Mouse (Mus musculus): ENCODE measurements around the gene 4930402H24Rik. TPM values are rescaled to one million over a fixed set of nuclear protein-coding genes. Genes with fewer than 3 reads are reported as not detected.
A peak's percentile ranks its signal among the peaks of the same experiment; 100 is the strongest.

The 4930402H24Rik gene
- polyA plus RNA-seq, 1 experiment from 2014 or later: 25.9 TPM

DNA sequence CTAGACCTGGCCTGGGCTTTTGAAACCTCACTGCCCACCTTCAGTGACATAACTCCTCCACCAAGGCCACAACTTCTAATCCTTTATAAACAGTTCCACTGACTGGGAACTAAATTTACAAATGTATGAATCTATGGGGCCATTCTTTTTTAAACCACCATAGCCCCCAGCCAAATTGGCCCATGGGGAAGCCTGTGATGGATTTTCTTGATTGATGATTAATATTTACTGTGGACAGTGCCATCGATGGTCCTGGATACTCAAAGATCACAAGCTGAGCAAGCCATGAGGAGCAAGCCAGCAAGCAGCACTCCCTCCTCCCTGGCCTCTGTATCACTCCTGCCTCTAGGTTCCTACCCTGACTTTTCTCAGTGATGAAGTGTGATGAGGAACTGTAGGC lies 11.5 kb upstream of the 4930402H24Rik start:
- WGBS: 77% methylated on average over 1 of the region's 1 CpGs
- ATAC-seq: no peak
- Histone ChIP-seq H3K36me3 (ENCODE audit: control insufficient read depth, insufficient read depth, low read length) (no peaks in the 10 kb centered on the region), H3K4me1 (ENCODE audit: control insufficient read depth, insufficient read depth, low read length) (no peaks in the 10 kb centered on the region), H3K9me3 (ENCODE audit: control insufficient read depth, low read length) (no peaks in the 10 kb centered on the region), H3K9ac (ENCODE audit: low read depth, low read length) (no peak overlapping the region), H3K4me2 (ENCODE audit: low read depth, low read length) (no peak overlapping the region), H3K27me3 (replicated peaks; ENCODE audit: control insufficient read depth, insufficient read depth, low read length) (no peaks in the 10 kb centered on the region), H3K27ac (ENCODE audit: low read length) (no peak overlapping the region), H3K4me3 (ENCODE audit: low read length) (no peak overlapping the region)

DNA sequence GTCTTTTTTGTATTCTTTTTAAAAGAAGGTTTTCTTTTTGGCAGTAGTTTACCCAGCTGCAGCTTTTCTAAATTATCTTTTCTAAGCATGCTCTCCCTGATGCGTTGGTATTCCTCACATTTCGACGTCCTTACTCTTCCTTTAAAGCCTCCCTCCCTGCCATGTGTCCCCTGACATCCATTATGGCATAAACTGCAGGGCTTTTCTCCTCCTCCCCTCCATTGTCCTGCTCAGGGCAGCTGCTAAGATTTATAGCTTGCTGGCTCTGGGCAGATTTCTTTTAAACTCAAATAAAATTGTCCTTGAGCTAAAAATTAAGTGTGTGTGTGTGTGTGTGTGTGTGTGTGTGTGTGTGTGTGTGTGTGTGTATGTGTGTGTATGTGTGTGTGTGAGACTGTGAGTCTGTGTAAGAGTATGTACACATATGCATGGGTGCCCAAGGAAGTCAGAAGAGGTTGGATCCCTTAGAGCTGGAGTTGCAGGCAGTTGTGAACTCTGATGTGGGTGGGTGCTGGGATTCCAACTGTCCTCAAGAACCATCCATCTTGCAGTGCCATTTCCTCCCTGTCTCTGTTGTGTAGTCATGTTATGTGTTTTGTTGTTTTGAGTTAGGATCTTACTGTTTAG lies 10.4 kb upstream of the 4930402H24Rik start:
- WGBS: 35% methylated on average over 3 of the region's 3 CpGs
- Histone ChIP-seq H3K9ac (ENCODE audit: low read depth, low read length) (no peak overlapping the region), H3K4me3 (ENCODE audit: low read length) (no peak overlapping the region), H3K9me3 (ENCODE audit: control insufficient read depth, low read length) (no peaks in the 10 kb centered on the region), H3K27ac (ENCODE audit: low read length) (no peak overlapping the region), H3K36me3 (ENCODE audit: control insufficient read depth, insufficient read depth, low read length) (no peaks in the 10 kb centered on the region), H3K4me1 (ENCODE audit: control insufficient read depth, insufficient read depth, low read length) (no peaks in the 10 kb centered on the region), H3K27me3 (replicated peaks; ENCODE audit: control insufficient read depth, insufficient read depth, low read length) (no peaks in the 10 kb centered on the region), H3K4me2 (ENCODE audit: low read depth, low read length) (no peak overlapping the region)
- ATAC-seq: no peak

DNA sequence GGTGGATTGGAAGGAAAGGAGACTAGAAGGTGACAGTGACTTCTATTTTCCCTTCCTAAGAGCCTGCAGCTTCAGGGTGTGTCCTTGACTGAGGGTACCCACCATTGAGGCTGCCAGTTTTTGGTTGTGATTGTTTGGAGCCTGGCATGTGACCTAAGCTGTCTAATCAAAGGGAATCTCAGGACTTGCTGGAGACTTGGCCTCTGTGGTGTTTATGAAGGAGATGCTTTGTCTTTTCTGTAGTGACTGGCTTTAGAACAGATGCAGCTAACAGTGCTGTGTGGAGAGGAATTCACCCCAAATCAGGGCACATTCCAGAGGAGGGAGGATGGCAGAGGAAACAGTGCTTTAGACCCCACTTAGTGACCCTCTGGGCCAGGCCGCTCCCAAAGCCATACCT lies 8.7 kb upstream of the 4930402H24Rik start:
- H3K4me1 ChIP-seq (ENCODE audit: control insufficient read depth, insufficient read depth, low read length): no peaks in the 10 kb centered on the region
- H3K36me3 ChIP-seq (ENCODE audit: control insufficient read depth, insufficient read depth, low read length): no peaks in the 10 kb centered on the region
- no peak overlapping the region for H3K9ac ChIP-seq (ENCODE audit: low read depth, low read length)
- no peak overlapping the region for H3K4me3 ChIP-seq (ENCODE audit: low read length)
- WGBS: 88% methylated on average over 1 of the region's 1 CpGs
- no peaks in the 10 kb centered on the region for H3K27me3 ChIP-seq (replicated peaks; ENCODE audit: control insufficient read depth, insufficient read depth, low read length)
- ATAC-seq: no peak
- H3K27ac ChIP-seq (ENCODE audit: low read length): no peak overlapping the region
- H3K4me2 ChIP-seq (ENCODE audit: low read depth, low read length): no peak overlapping the region
- no peaks in the 10 kb centered on the region for H3K9me3 ChIP-seq (ENCODE audit: control insufficient read depth, low read length)

DNA sequence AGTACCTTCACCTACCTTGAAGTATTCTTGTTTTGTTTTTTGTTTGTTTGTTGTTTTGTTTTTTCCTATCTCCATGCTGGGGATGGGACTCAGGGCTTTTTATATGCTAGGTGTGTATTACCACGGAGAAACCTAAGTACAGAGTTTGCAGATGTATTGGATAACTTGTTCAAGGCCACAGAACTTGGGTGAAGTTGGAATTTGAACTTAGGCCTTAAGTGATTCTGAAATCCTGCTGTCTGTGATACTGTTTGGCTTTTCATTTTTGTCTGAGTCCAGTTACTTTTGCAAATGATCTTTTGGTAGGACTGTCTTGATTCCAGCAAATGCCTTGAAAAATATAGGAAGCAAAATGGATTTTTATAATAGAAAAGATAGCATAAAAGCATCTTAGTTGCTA lies 5.5 kb upstream of the 4930402H24Rik start:
- Histone ChIP-seq H3K27ac (ENCODE audit: low read length) (no peak overlapping the region), H3K9ac (ENCODE audit: low read depth, low read length) (no peak overlapping the region), H3K4me2 (ENCODE audit: low read depth, low read length) (no peak overlapping the region), H3K4me3 (ENCODE audit: low read length) (no peak overlapping the region), H3K36me3 (ENCODE audit: control insufficient read depth, insufficient read depth, low read length) (no peaks in the 10 kb centered on the region), H3K4me1 (ENCODE audit: control insufficient read depth, insufficient read depth, low read length) (peaks cover 9% of the 10 kb centered on the region), H3K27me3 (replicated peaks; ENCODE audit: control insufficient read depth, insufficient read depth, low read length) (no peaks in the 10 kb centered on the region), H3K9me3 (ENCODE audit: control insufficient read depth, low read length) (no peaks in the 10 kb centered on the region)
- WGBS: 55% methylated on average over 1 of the region's 1 CpGs
- ATAC-seq: no peak

DNA sequence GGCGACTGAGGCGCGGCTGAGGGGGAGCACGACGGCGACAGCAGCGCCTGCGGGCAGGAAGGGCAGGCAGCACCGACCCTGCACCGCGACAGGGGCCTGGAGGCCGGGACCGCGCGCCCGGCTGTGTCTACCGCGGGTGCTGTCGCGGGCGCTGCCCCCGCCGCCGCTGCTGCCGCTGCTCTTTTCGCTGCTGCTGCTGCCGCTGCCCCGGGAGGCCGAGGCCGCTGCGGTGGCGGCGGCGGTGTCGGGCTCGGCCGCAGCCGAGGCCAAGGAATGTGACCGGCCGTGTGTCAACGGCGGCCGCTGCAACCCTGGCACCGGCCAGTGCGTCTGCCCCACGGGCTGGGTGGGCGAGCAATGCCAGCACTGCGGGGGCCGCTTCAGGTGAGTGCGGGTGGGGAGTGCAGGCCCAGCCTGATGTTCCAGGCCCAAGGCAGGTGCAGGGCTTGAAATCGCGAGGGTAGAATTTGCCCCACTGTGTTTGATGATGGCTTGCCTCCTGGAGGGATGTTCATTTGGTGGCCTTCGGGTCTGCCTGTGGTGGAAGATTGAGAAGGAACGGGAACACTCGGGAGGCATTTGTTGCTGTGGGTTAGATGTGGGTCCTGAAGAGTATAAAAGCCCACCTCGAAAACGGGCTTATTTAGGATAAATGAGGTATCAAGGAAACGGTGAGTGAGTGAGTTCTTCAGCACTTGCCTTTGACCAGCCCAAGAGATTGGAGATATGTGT lies 544 bp upstream of the 4930402H24Rik start:
- peak; percentile 76 for ATAC-seq
- Histone ChIP-seq H3K4me3 (ENCODE audit: low read length) (peak overlapping the region; percentile 98), H3K9ac (ENCODE audit: low read depth, low read length) (peak overlapping the region; percentile 88), H3K4me2 (ENCODE audit: low read depth, low read length) (peak overlapping the region; percentile 64), H3K27me3 (replicated peaks; ENCODE audit: control insufficient read depth, insufficient read depth, low read length) (no peaks in the 10 kb centered on the region), H3K4me1 (ENCODE audit: control insufficient read depth, insufficient read depth, low read length) (peaks cover 9% of the 10 kb centered on the region), H3K36me3 (ENCODE audit: control insufficient read depth, insufficient read depth, low read length) (no peaks in the 10 kb centered on the region), H3K27ac (ENCODE audit: low read length) (peak overlapping the region; percentile 66), H3K9me3 (ENCODE audit: control insufficient read depth, low read length) (no peaks in the 10 kb centered on the region)
- WGBS: under 1% methylated on average over 56 of the region's 58 CpGs

DNA sequence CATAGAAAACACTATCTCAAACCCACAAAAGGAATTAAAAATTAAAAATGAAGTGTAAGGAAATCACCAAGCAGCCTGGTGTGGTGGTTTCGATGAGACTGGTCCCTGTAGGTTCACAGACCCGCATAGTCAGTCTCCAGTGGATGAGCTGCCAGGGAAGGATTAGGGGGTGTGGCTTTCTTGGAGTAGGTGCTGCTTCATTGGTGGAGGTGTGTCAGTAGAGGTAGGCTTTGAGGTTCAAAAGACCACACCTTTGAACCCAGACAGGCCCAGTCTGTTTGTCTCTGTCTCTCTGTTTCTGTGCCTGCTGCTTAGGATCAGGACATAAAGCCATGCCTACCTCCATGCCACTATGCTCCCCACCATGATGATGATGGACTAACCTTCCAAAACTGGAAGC lies 7.4 kb downstream of the 4930402H24Rik start:
- Histone ChIP-seq H3K9ac (ENCODE audit: low read depth, low read length) (no peak overlapping the region), H3K4me2 (ENCODE audit: low read depth, low read length) (no peak overlapping the region), H3K4me3 (ENCODE audit: low read length) (no peak overlapping the region), H3K27ac (ENCODE audit: low read length) (peak overlapping the region; percentile 85; the same call in 1 of the 2 replicates), H3K4me1 (ENCODE audit: control insufficient read depth, insufficient read depth, low read length) (peaks cover 14% of the 10 kb centered on the region), H3K27me3 (replicated peaks; ENCODE audit: control insufficient read depth, insufficient read depth, low read length) (no peaks in the 10 kb centered on the region), H3K36me3 (ENCODE audit: control insufficient read depth, insufficient read depth, low read length) (no peaks in the 10 kb centered on the region), H3K9me3 (ENCODE audit: control insufficient read depth, low read length) (no peaks in the 10 kb centered on the region)
- peak; percentile 87 for ATAC-seq
- 62% methylated on average over 2 of the region's 2 CpGs for WGBS

DNA sequence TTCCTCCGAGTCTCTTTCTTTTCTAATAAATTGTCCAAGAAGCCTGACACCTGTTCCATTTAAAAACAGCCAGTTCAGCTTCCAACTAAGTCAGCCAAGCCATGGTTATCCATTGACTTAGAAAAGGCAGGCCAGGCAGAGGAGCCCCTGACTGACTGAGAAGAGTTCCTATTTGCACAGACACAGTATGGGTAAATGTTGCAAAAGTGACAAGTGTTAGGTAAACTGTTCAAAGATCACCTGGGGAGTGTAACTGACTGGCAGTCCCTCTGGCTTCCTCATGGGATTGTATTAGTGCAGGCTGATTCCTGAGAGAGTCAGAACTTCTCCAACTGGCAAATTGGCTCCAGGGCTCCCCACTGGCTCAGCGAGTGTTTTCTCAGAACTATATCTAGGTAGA lies 8.3 kb downstream of the 4930402H24Rik start:
- peak overlapping the region; percentile 85 for H3K27ac ChIP-seq (ENCODE audit: low read length)
- 66% methylated on average over 2 of the region's 2 CpGs for WGBS

DNA sequence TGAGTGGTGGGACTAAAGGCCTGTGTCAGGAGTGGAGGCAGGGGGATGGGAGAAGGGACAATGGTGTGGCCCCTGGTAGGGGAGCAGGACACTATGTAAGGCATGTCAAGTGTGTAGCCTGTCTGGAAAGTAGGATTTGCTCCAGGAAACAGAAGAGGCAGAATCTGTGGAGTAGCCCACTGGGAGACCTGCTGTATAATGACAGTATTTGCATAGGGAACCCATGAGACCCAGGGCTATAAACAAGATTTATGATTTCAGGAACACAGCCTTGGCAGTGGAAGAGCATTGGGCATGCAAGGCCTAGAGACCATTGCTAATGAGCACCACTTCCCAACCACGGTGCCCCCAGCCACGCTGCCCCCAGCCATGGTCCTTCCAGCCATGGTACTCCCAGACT lies 9.3 kb downstream of the 4930402H24Rik start:
- H3K9ac ChIP-seq (ENCODE audit: low read depth, low read length): no peak overlapping the region
- H3K4me3 ChIP-seq (ENCODE audit: low read length): no peak overlapping the region
- H3K4me2 ChIP-seq (ENCODE audit: low read depth, low read length): no peak overlapping the region
- no peaks in the 10 kb centered on the region for H3K36me3 ChIP-seq (ENCODE audit: control insufficient read depth, insufficient read depth, low read length)
- H3K4me1 ChIP-seq (ENCODE audit: control insufficient read depth, insufficient read depth, low read length): peaks cover 14% of the 10 kb centered on the region
- ATAC-seq: no peak
- H3K9me3 ChIP-seq (ENCODE audit: control insufficient read depth, low read length): no peaks in the 10 kb centered on the region
- 80% methylated on average over 2 of the region's 2 CpGs for WGBS
- H3K27ac ChIP-seq (ENCODE audit: low read length): no peak overlapping the region
- no peaks in the 10 kb centered on the region for H3K27me3 ChIP-seq (replicated peaks; ENCODE audit: control insufficient read depth, insufficient read depth, low read length)

More for the DNA sequence above, 8.3 kb downstream of the 4930402H24Rik start:
- Histone ChIP-seq H3K4me1 (ENCODE audit: control insufficient read depth, insufficient read depth, low read length) (peaks cover 14% of the 10 kb centered on the region), H3K4me2 (ENCODE audit: low read depth, low read length) (0 out of 2 replicates have a peak overlapping the region, but pooled peaks have one; percentile 3), H3K27me3 (replicated peaks; ENCODE audit: control insufficient read depth, insufficient read depth, low read length) (no peaks in the 10 kb centered on the region), H3K36me3 (ENCODE audit: control insufficient read depth, insufficient read depth, low read length) (no peaks in the 10 kb centered on the region), H3K4me3 (ENCODE audit: low read length) (no peak overlapping the region), H3K9ac (ENCODE audit: low read depth, low read length) (0 out of 2 replicates have a peak overlapping the region, but pooled peaks have one; percentile 30), H3K9me3 (ENCODE audit: control insufficient read depth, low read length) (no peaks in the 10 kb centered on the region)
- ATAC-seq: peak; percentile 89

DNA sequence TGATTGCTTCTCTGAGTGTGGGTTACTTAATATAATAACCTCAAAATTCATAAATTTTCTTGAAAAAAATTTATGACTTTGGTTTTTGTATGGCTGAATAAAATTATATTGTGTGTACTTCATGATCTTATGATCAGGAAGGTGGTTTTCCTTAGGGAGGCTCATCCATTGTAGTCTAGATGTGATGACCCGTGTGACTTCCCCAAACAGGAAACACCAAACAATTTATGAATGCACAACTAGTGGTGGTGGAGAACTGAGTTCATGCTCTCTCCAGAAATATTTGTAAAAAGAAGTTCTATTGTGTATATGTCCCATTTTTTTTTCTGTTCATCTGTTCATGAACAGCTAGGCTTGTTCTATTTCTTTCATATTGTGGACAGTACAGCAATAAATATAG lies 18.8 kb downstream of the 4930402H24Rik start:
- Histone ChIP-seq H3K27ac (ENCODE audit: low read length) (no peak overlapping the region), H3K4me1 (ENCODE audit: control insufficient read depth, insufficient read depth, low read length) (no peaks in the 10 kb centered on the region), H3K36me3 (ENCODE audit: control insufficient read depth, insufficient read depth, low read length) (no peaks in the 10 kb centered on the region), H3K9ac (ENCODE audit: low read depth, low read length) (no peak overlapping the region), H3K9me3 (ENCODE audit: control insufficient read depth, low read length) (no peaks in the 10 kb centered on the region), H3K27me3 (replicated peaks; ENCODE audit: control insufficient read depth, insufficient read depth, low read length) (no peaks in the 10 kb centered on the region), H3K4me3 (ENCODE audit: low read length) (no peak overlapping the region), H3K4me2 (ENCODE audit: low read depth, low read length) (no peak overlapping the region)
- WGBS: 74% methylated on average over 1 of the region's 1 CpGs
- no peak for ATAC-seq
